Mouse (Mus musculus) spleen, adult 2 months (tissue): ENCODE data around the gene Gdpd5.

Source experiments
- CTCF ChIP-seq: fragments of 200-500 bp; IDR thresholded peaks from 2 replicates; pipeline ENCODE4 v1.5.1; 2011; ENCODE audit warnings: mild to moderate bottlenecking, inconsistent platforms; ENCODE audit not compliant: insufficient read depth, insufficient read length, insufficient replicate concordance; ENCODE audit errors: extremely low read depth
- POLR2A ChIP-seq: fragments of 200-500 bp; IDR thresholded peaks from 2 replicates; pipeline ENCODE4 v1.6.1; 2011; ENCODE audit warnings: low read depth, low read length, inconsistent platforms

DNA sequence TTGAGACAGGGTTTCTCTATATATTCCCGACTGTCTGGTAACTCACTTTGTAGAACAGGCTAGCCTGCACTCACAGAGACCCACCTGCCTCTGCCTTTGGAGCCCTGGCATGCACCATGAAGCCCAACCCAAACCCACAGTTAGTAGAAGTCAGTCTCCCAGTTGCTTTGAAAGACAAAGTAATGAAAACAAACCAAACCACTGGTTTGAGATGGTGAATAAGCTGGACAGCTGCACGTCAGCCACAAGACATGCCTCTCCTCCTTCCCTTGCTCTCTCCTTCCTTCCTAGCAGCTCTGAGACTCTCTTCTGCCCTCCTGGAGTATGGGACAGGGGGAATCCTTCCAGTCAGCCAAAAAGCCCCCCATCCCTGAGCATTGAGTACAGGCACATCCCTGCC lies 19.1 kb upstream of the Gdpd5 start:
- TF ChIP-seq POLR2A (no peak), CTCF (no peak)
